Mouse (Mus musculus): ENCODE measurements at regions not wholly inside any gene's neighbourhood (a gene's known extent, or its start where the extent isn't known, plus 50 kb on each side); places are given as distances from the start of the nearest gene placed in this dataset.
A peak's percentile ranks its signal among the peaks of the same experiment; 100 is the strongest.

GRCm38 (mm10) chr1:35971435-35972189 is 96.6 kb upstream of the Hs6st1 start:
- no peak overlapping the region for H3K4me2 ChIP-seq (ENCODE audit: low read length)
- H3K9me3 ChIP-seq (ENCODE audit: control insufficient read depth, low read length): no peaks in the 10 kb centered on the region
- H3K36me3 ChIP-seq (ENCODE audit: control insufficient read depth, insufficient read depth): no peaks in the 10 kb centered on the region
- WGBS: 64% methylated on average over 7 of the region's 7 CpGs
- no peak for ATAC-seq
- no peaks in the 10 kb centered on the region for H3K27me3 ChIP-seq (replicated peaks; ENCODE audit: control insufficient read depth, insufficient read depth, low read length)
- H3K9ac ChIP-seq (replicated peaks; ENCODE audit: low read depth, low read length): no peak overlapping the region
- no peak overlapping the region for H3K4me3 ChIP-seq (replicated peaks; ENCODE audit: low read length)
- H3K4me1 ChIP-seq (replicated peaks; ENCODE audit: control insufficient read depth, insufficient read depth, low read length): 0 out of 2 replicates have a peak, but pooled peaks cover 5% of the 10 kb centered on the region
- H3K27ac ChIP-seq (ENCODE audit: low read length): no peak overlapping the region

- Histone ChIP-seq H3K27me3 (replicated peaks; ENCODE audit: control insufficient read depth, insufficient read depth, low read length) (no peaks in the 10 kb centered on the region), H3K9ac (replicated peaks; ENCODE audit: low read depth, low read length) (no peak overlapping the region), H3K36me3 (ENCODE audit: control insufficient read depth, insufficient read depth) (no peaks in the 10 kb centered on the region), H3K4me3 (replicated peaks; ENCODE audit: low read length) (no peak overlapping the region), H3K4me1 (replicated peaks; ENCODE audit: control insufficient read depth, insufficient read depth, low read length) (0 out of 2 replicates have a peak, but pooled peaks cover 5% of the 10 kb centered on the region), H3K9me3 (ENCODE audit: control insufficient read depth, low read length) (no peaks in the 10 kb centered on the region), H3K27ac (ENCODE audit: low read length) (no peak overlapping the region), H3K4me2 (ENCODE audit: low read length) (no peak overlapping the region)
- WGBS: 61% methylated on average over 5 of the region's 5 CpGs
- ATAC-seq: no peak
Measured at GRCm38 (mm10) chr1:35972190-35972584, 96.0 kb upstream of the Hs6st1 start.

- WGBS: 47% methylated on average over 9 of the region's 9 CpGs
Measured at GRCm38 (mm10) chr1:35973386-35973785, 94.8 kb upstream of the Hs6st1 start.

GRCm38 (mm10) chr1:35975611-35976208 is 92.5 kb upstream of the Hs6st1 start:
- Histone ChIP-seq H3K27me3 (replicated peaks; ENCODE audit: control insufficient read depth, insufficient read depth, low read length) (no peaks in the 10 kb centered on the region), H3K27ac (ENCODE audit: low read length) (no peak overlapping the region), H3K4me1 (replicated peaks; ENCODE audit: control insufficient read depth, insufficient read depth, low read length) (0 out of 2 replicates have a peak, but pooled peaks cover 5% of the 10 kb centered on the region), H3K9ac (replicated peaks; ENCODE audit: low read depth, low read length) (no peak overlapping the region), H3K36me3 (ENCODE audit: control insufficient read depth, insufficient read depth) (no peaks in the 10 kb centered on the region), H3K4me2 (ENCODE audit: low read length) (no peak overlapping the region), H3K4me3 (replicated peaks; ENCODE audit: low read length) (no peak overlapping the region), H3K9me3 (ENCODE audit: control insufficient read depth, low read length) (no peaks in the 10 kb centered on the region)
- WGBS: 91% methylated on average over 3 of the region's 3 CpGs
- no peak for ATAC-seq

More at GRCm38 (mm10) chr1:35973386-35973785, 94.8 kb upstream of the Hs6st1 start:
- 0 out of 2 replicates have a peak, but pooled peaks have one; percentile 20 for ATAC-seq
- no peak overlapping the region for H3K9ac ChIP-seq (replicated peaks; ENCODE audit: low read depth, low read length)
- no peaks in the 10 kb centered on the region for H3K27me3 ChIP-seq (replicated peaks; ENCODE audit: control insufficient read depth, insufficient read depth, low read length)
- H3K36me3 ChIP-seq (ENCODE audit: control insufficient read depth, insufficient read depth): no peaks in the 10 kb centered on the region
- no peak overlapping the region for H3K4me2 ChIP-seq (ENCODE audit: low read length)
- no peaks in the 10 kb centered on the region for H3K9me3 ChIP-seq (ENCODE audit: control insufficient read depth, low read length)
- no peak overlapping the region for H3K4me3 ChIP-seq (replicated peaks; ENCODE audit: low read length)
- H3K27ac ChIP-seq (ENCODE audit: low read length): no peak overlapping the region
- H3K4me1 ChIP-seq (replicated peaks; ENCODE audit: control insufficient read depth, insufficient read depth, low read length): 0 out of 2 replicates have a peak, but pooled peaks cover 5% of the 10 kb centered on the region

GRCm38 (mm10) chr1:35976528-35976927 is 91.7 kb upstream of the Hs6st1 start:
- Histone ChIP-seq H3K4me3 (replicated peaks; ENCODE audit: low read length) (no peak overlapping the region), H3K9ac (replicated peaks; ENCODE audit: low read depth, low read length) (no peak overlapping the region), H3K9me3 (ENCODE audit: control insufficient read depth, low read length) (no peaks in the 10 kb centered on the region), H3K27me3 (replicated peaks; ENCODE audit: control insufficient read depth, insufficient read depth, low read length) (no peaks in the 10 kb centered on the region), H3K36me3 (ENCODE audit: control insufficient read depth, insufficient read depth) (no peaks in the 10 kb centered on the region), H3K27ac (ENCODE audit: low read length) (no peak overlapping the region), H3K4me1 (replicated peaks; ENCODE audit: control insufficient read depth, insufficient read depth, low read length) (0 out of 2 replicates have a peak, but pooled peaks cover 5% of the 10 kb centered on the region), H3K4me2 (ENCODE audit: low read length) (no peak overlapping the region)
- ATAC-seq: no peak
- 81% methylated on average over 2 of the region's 2 CpGs for WGBS

- Histone ChIP-seq H3K4me3 (replicated peaks; ENCODE audit: low read length) (no peak overlapping the region), H3K9ac (replicated peaks; ENCODE audit: low read depth, low read length) (no peak overlapping the region), H3K36me3 (ENCODE audit: control insufficient read depth, insufficient read depth) (no peaks in the 10 kb centered on the region), H3K4me1 (replicated peaks; ENCODE audit: control insufficient read depth, insufficient read depth, low read length) (0 out of 2 replicates have a peak, but pooled peaks cover 5% of the 10 kb centered on the region), H3K27me3 (replicated peaks; ENCODE audit: control insufficient read depth, insufficient read depth, low read length) (no peaks in the 10 kb centered on the region), H3K27ac (ENCODE audit: low read length) (no peak overlapping the region), H3K4me2 (ENCODE audit: low read length) (no peak overlapping the region), H3K9me3 (ENCODE audit: control insufficient read depth, low read length) (no peaks in the 10 kb centered on the region)
- 100% methylated on average over 1 of the region's 1 CpGs for WGBS
- ATAC-seq: no peak
Measured at GRCm38 (mm10) chr1:35978116-35978515, 90.1 kb upstream of the Hs6st1 start.

- Histone ChIP-seq H3K36me3 (ENCODE audit: control insufficient read depth, insufficient read depth) (no peaks in the 10 kb centered on the region), H3K27me3 (replicated peaks; ENCODE audit: control insufficient read depth, insufficient read depth, low read length) (no peaks in the 10 kb centered on the region), H3K4me2 (ENCODE audit: low read length) (no peak overlapping the region), H3K9me3 (ENCODE audit: control insufficient read depth, low read length) (no peaks in the 10 kb centered on the region), H3K9ac (replicated peaks; ENCODE audit: low read depth, low read length) (no peak overlapping the region), H3K4me1 (replicated peaks; ENCODE audit: control insufficient read depth, insufficient read depth, low read length) (no peaks in the 10 kb centered on the region), H3K27ac (ENCODE audit: low read length) (no peak overlapping the region), H3K4me3 (replicated peaks; ENCODE audit: low read length) (no peak overlapping the region)
- ATAC-seq: no peak
- 91% methylated on average over 4 of the region's 4 CpGs for WGBS
Measured at GRCm38 (mm10) chr1:35978766-35979165, 89.4 kb upstream of the Hs6st1 start.

GRCm38 (mm10) chr1:35981226-35981625 is 87.0 kb upstream of the Hs6st1 start:
- ATAC-seq: no peak
- 95% methylated on average over 4 of the region's 4 CpGs for WGBS

GRCm38 (mm10) chr1:35983361-35983760 is 84.8 kb upstream of the Hs6st1 start:
- Histone ChIP-seq H3K4me2 (ENCODE audit: low read length) (no peak overlapping the region), H3K9ac (replicated peaks; ENCODE audit: low read depth, low read length) (no peak overlapping the region), H3K9me3 (ENCODE audit: control insufficient read depth, low read length) (no peaks in the 10 kb centered on the region; the same call in 1 of the 2 replicates), H3K4me1 (replicated peaks; ENCODE audit: control insufficient read depth, insufficient read depth, low read length) (no peaks in the 10 kb centered on the region), H3K36me3 (ENCODE audit: control insufficient read depth, insufficient read depth) (no peaks in the 10 kb centered on the region), H3K27ac (ENCODE audit: low read length) (no peak overlapping the region), H3K4me3 (replicated peaks; ENCODE audit: low read length) (no peak overlapping the region), H3K27me3 (replicated peaks; ENCODE audit: control insufficient read depth, insufficient read depth, low read length) (no peaks in the 10 kb centered on the region)
- no peak for ATAC-seq
- 84% methylated on average over 3 of the region's 3 CpGs for WGBS

More at GRCm38 (mm10) chr1:35981226-35981625, 87.0 kb upstream of the Hs6st1 start:
- no peak overlapping the region for H3K4me2 ChIP-seq (ENCODE audit: low read length)
- H3K27me3 ChIP-seq (replicated peaks; ENCODE audit: control insufficient read depth, insufficient read depth, low read length): no peaks in the 10 kb centered on the region
- no peaks in the 10 kb centered on the region for H3K9me3 ChIP-seq (ENCODE audit: control insufficient read depth, low read length)
- H3K27ac ChIP-seq (ENCODE audit: low read length): no peak overlapping the region
- no peak overlapping the region for H3K9ac ChIP-seq (replicated peaks; ENCODE audit: low read depth, low read length)
- no peak overlapping the region for H3K4me3 ChIP-seq (replicated peaks; ENCODE audit: low read length)
- no peaks in the 10 kb centered on the region for H3K36me3 ChIP-seq (ENCODE audit: control insufficient read depth, insufficient read depth)
- H3K4me1 ChIP-seq (replicated peaks; ENCODE audit: control insufficient read depth, insufficient read depth, low read length): no peaks in the 10 kb centered on the region

Data from forebrain, embryonic 16.5 days (tissue).